Mouse (Mus musculus) E14TG2a.4 (cell line): ENCODE data around the gene Dyrk1a.
A peak's percentile ranks its signal among the peaks of the same experiment; 100 is the strongest.

Experiments
- H3K27me3 ChIP-seq: 2 replicates; pipeline ENCODE4 v1.6.1; 2014; ENCODE audit warnings: low read length, control low read depth; ENCODE audit not compliant: insufficient read depth
- H3K36me3 ChIP-seq: 2 replicates; pipeline ENCODE4 v1.6.1; 2014; ENCODE audit warnings: low read length, control low read depth; ENCODE audit not compliant: insufficient read depth
- H3K4me1 ChIP-seq: replicated peaks from 2 replicates; pipeline ENCODE4 v1.6.1; 2014; ENCODE audit warnings: low read depth, low read length, control low read depth
- H3K4me3 ChIP-seq: replicated peaks from 2 replicates; pipeline ENCODE4 v1.5.1; 2014; ENCODE audit warnings: mild to moderate bottlenecking, low read length
- H3K9me3 ChIP-seq: 2 replicates; pipeline ENCODE4 v1.6.1; 2014; ENCODE audit warnings: low read length, control low read depth
- CTCF ChIP-seq: conservative IDR thresholded peaks from 2 replicates; pipeline ENCODE4 v1.5.1; 2014; ENCODE audit warnings: low read length
- NANOG ChIP-seq: IDR thresholded peaks from 2 replicates; pipeline ENCODE4 v1.6.1; 2014; ENCODE audit warnings: borderline replicate concordance, low read length, mixed read lengths
- POU5F1 ChIP-seq: IDR thresholded peaks from 2 replicates; pipeline ENCODE4 v1.6.1; 2014; ENCODE audit warnings: low read length, borderline replicate concordance

Dyrk1a gene

GRCm38 (mm10) chr16:94714483-94714882, 144.7 kb downstream of the Dyrk1a start:
- H3K4me3 ChIP-seq: peak overlapping the region; percentile 63
- peaks cover 40% of the 10 kb centered on the region for H3K4me1 ChIP-seq
- H3K36me3 ChIP-seq: no peaks in the 10 kb centered on the region
- peaks cover 7% of the 10 kb centered on the region for H3K27me3 ChIP-seq
- TF ChIP-seq POU5F1 (no peak), CTCF (no peak), NANOG (no peak)
- peaks cover 5% of the 10 kb centered on the region; the same call in 1 of the 2 replicates for H3K9me3 ChIP-seq

GRCm38 (mm10) chr16:94717051-94717450, 147.2 kb downstream of the Dyrk1a start:
- TF ChIP-seq POU5F1 (no peak), NANOG (no peak), CTCF (no peak)
- Histone ChIP-seq H3K36me3 (no peaks in the 10 kb centered on the region), H3K27me3 (peaks cover 7% of the 10 kb centered on the region), H3K4me1 (peaks cover 41% of the 10 kb centered on the region), H3K9me3 (peaks cover 5% of the 10 kb centered on the region; the same call in 1 of the 2 replicates), H3K4me3 (no peak overlapping the region)

GRCm38 (mm10) chr16:94718919-94719318, 149.1 kb downstream of the Dyrk1a start:
- Histone ChIP-seq H3K4me3 (no peak overlapping the region), H3K27me3 (peaks cover 7% of the 10 kb centered on the region), H3K4me1 (peaks cover 47% of the 10 kb centered on the region), H3K9me3 (peaks cover 5% of the 10 kb centered on the region; the same call in 1 of the 2 replicates), H3K36me3 (no peaks in the 10 kb centered on the region)
- TF ChIP-seq POU5F1: no peak
- TF ChIP-seq NANOG: no peak
- no peak for TF ChIP-seq CTCF

DNA sequence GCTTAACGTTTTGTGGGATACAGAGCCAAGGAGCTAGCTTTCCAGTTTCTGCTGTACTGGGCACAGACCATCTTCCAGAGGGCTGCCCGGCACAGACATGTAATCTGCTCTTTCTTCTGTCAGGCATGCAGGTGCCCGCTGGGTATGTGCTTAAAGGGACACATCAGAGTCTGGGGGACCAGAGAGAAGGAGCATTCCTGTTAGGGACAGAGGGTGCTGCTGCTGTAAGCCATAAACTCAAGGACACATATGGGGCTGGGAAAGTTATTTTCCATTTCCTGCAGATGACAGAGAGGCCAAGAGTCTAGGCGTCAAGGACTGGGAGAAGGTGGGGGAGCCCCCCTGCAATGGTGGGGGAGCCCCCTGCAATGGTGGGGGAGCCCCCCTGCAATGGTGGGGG, 149.7 kb downstream of the Dyrk1a start:
- Histone ChIP-seq H3K4me3 (no peak overlapping the region), H3K4me1 (peaks cover 44% of the 10 kb centered on the region), H3K27me3 (peaks cover 6% of the 10 kb centered on the region), H3K36me3 (no peaks in the 10 kb centered on the region), H3K9me3 (peaks cover 5% of the 10 kb centered on the region; the same call in 1 of the 2 replicates)
- no peak for TF ChIP-seq NANOG

GRCm38 (mm10) chr16:94720476-94721153, 150.8 kb downstream of the Dyrk1a start:
- no peak overlapping the region for H3K4me3 ChIP-seq
- peaks cover 5% of the 10 kb centered on the region; the same call in 1 of the 2 replicates for H3K9me3 ChIP-seq
- no peaks in the 10 kb centered on the region for H3K36me3 ChIP-seq
- TF ChIP-seq NANOG (no peak), CTCF (no peak)
- H3K4me1 ChIP-seq: peaks cover 42% of the 10 kb centered on the region
- H3K27me3 ChIP-seq: no peaks in the 10 kb centered on the region; the same call in 1 of the 2 replicates

DNA sequence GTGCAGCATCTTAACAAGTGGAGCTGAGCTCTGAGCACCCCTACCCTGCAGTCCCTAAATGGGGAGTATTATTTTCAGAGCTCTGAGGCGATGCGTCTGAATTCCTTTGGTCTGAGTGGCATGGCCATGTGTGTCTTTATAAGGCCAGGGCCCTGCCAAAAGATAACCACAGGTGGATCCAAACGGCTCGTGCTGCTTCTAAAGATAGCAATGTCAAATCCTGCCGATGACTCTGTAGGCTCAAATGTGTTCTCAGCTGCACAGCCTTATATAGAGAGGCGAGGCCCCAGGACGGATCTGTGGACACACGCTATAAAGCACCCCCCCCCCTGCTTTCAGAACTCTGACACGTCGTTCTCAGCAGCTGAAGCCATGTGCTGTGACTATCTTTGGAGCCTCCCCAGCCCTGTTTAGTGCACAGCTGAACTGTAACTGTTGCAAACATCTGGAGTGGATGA, 151.8 kb downstream of the Dyrk1a start:
- no peaks in the 10 kb centered on the region for H3K27me3 ChIP-seq
- TF ChIP-seq NANOG (no peak), CTCF (no peak), POU5F1 (no peak)
- H3K36me3 ChIP-seq: no peaks in the 10 kb centered on the region
- no peak overlapping the region for H3K4me3 ChIP-seq
- peaks cover 2% of the 10 kb centered on the region; the same call in 1 of the 2 replicates for H3K9me3 ChIP-seq
- peaks cover 42% of the 10 kb centered on the region for H3K4me1 ChIP-seq

GRCm38 (mm10) chr16:94722936-94723335, 153.1 kb downstream of the Dyrk1a start:
- TF ChIP-seq NANOG (no peak), CTCF (no peak), POU5F1 (no peak)
- peaks cover 47% of the 10 kb centered on the region for H3K4me1 ChIP-seq
- H3K4me3 ChIP-seq: peak overlapping the region; percentile 41
- H3K9me3 ChIP-seq: no peaks in the 10 kb centered on the region
- no peaks in the 10 kb centered on the region for H3K36me3 ChIP-seq
- no peaks in the 10 kb centered on the region for H3K27me3 ChIP-seq

- H3K4me1 ChIP-seq: peaks cover 39% of the 10 kb centered on the region
- TF ChIP-seq POU5F1: no peak
- no peaks in the 10 kb centered on the region for H3K36me3 ChIP-seq
- no peaks in the 10 kb centered on the region for H3K27me3 ChIP-seq
- peak overlapping the region; percentile 85 for H3K4me3 ChIP-seq
- H3K9me3 ChIP-seq: peaks cover 2% of the 10 kb centered on the region; the same call in 1 of the 2 replicates
Measured at GRCm38 (mm10) chr16:94724061-94724596, 154.3 kb downstream of the Dyrk1a start.
